Mouse (Mus musculus): ENCODE measurements around the gene Gm30302. TPM values are rescaled to one million over a fixed set of nuclear protein-coding genes. Genes with fewer than 3 reads are reported as not detected.
"Not testable (repeated sequence)": the region's sequence is repeated elsewhere in the genome, so short reads cannot be mapped to it uniquely, and the experiment has no call there.

Gene Gm30302
- polyA plus RNA-seq, 1 experiment from 2014 or later, result not detected

GRCm38 (mm10) chr13:49825300-49825699 is 26.5 kb upstream of the Gm30302 start:
- Histone ChIP-seq H3K27ac (ENCODE audit: low read length) (no peak overlapping the region), H3K4me3 (ENCODE audit: low read depth, low read length) (no peak overlapping the region), H3K9ac (replicated peaks; ENCODE audit: low read depth) (no peak overlapping the region), H3K4me1 (ENCODE audit: insufficient read depth, low read depth, low read length) (no peaks in the 10 kb centered on the region), H3K27me3 (replicated peaks; ENCODE audit: insufficient read depth, low read length) (no peaks in the 10 kb centered on the region), H3K36me3 (ENCODE audit: insufficient read depth, low read length) (no peaks in the 10 kb centered on the region), H3K4me2 (replicated peaks; ENCODE audit: low read depth, low read length) (no peak overlapping the region), H3K9me3 (ENCODE audit: low read length) (no peaks in the 10 kb centered on the region)
- DNase-seq (ENCODE audit: low spot score) (no peak), ATAC-seq (no peak)
- TF ChIP-seq EP300 (IDR thresholded peaks at IDR 0.05), result no peak
- TF ChIP-seq CTCF (IDR thresholded peaks at IDR 0.05), result no peak
- WGBS, result 81% methylated on average over 4 of the region's 4 CpGs

GRCm38 (mm10) chr13:49814958-49815357 is 16.2 kb upstream of the Gm30302 start:
- TF ChIP-seq EP300 (IDR thresholded peaks at IDR 0.05), result no peak
- TF ChIP-seq CTCF (IDR thresholded peaks at IDR 0.05), result no peak
- Histone ChIP-seq H3K4me1 (ENCODE audit: insufficient read depth, low read depth, low read length) (no peaks in the 10 kb centered on the region), H3K36me3 (ENCODE audit: insufficient read depth, low read length) (no peaks in the 10 kb centered on the region), H3K4me3 (ENCODE audit: low read depth, low read length) (no peak overlapping the region), H3K9ac (replicated peaks; ENCODE audit: low read depth) (no peak overlapping the region), H3K27me3 (replicated peaks; ENCODE audit: insufficient read depth, low read length) (no peaks in the 10 kb centered on the region), H3K27ac (ENCODE audit: low read length) (no peak overlapping the region), H3K4me2 (replicated peaks; ENCODE audit: low read depth, low read length) (no peak overlapping the region), H3K9me3 (ENCODE audit: low read length) (no peaks in the 10 kb centered on the region)
- DNase-seq (ENCODE audit: low spot score), result no peak
- 76% methylated on average over 3 of the region's 3 CpGs for WGBS
- no peak for ATAC-seq

- no peak for ATAC-seq
- no peak for TF ChIP-seq EP300 (IDR thresholded peaks at IDR 0.05)
- no peak for TF ChIP-seq CTCF (IDR thresholded peaks at IDR 0.05)
- no peak overlapping the region for H3K9ac ChIP-seq (replicated peaks; ENCODE audit: low read depth)
These were observed 15.6 kb upstream of the Gm30302 start for GRCm38 (mm10) chr13:49814420-49814819.

GRCm38 (mm10) chr13:49807146-49807545 is 8.3 kb upstream of the Gm30302 start:
- TF ChIP-seq CTCF (IDR thresholded peaks at IDR 0.05) (no peak), EP300 (IDR thresholded peaks at IDR 0.05) (no peak)
- no peaks in the 10 kb centered on the region for H3K27me3 ChIP-seq (replicated peaks; ENCODE audit: insufficient read depth, low read length)
- 84% methylated on average over 1 of the region's 1 CpGs for WGBS
- no peak overlapping the region for H3K4me3 ChIP-seq (ENCODE audit: low read depth, low read length)
- no peaks in the 10 kb centered on the region for H3K9me3 ChIP-seq (ENCODE audit: low read length)
- H3K4me1 ChIP-seq (ENCODE audit: insufficient read depth, low read depth, low read length), result no peaks in the 10 kb centered on the region
- no peak overlapping the region for H3K9ac ChIP-seq (replicated peaks; ENCODE audit: low read depth)
- no peak overlapping the region for H3K4me2 ChIP-seq (replicated peaks; ENCODE audit: low read depth, low read length)
- no peak overlapping the region for H3K27ac ChIP-seq (ENCODE audit: low read length)
- no peaks in the 10 kb centered on the region for H3K36me3 ChIP-seq (ENCODE audit: insufficient read depth, low read length)
- DNase-seq (ENCODE audit: low spot score) (no peak), ATAC-seq (no peak)

More at GRCm38 (mm10) chr13:49814420-49814819, 15.6 kb upstream of the Gm30302 start:
- H3K9me3 ChIP-seq (ENCODE audit: low read length), result no peaks in the 10 kb centered on the region
- H3K4me1 ChIP-seq (ENCODE audit: insufficient read depth, low read depth, low read length), result no peaks in the 10 kb centered on the region
- DNase-seq (ENCODE audit: low spot score), result no peak
- H3K36me3 ChIP-seq (ENCODE audit: insufficient read depth, low read length), result no peaks in the 10 kb centered on the region
- no peak overlapping the region for H3K4me2 ChIP-seq (replicated peaks; ENCODE audit: low read depth, low read length)
- no peak overlapping the region for H3K4me3 ChIP-seq (ENCODE audit: low read depth, low read length)
- WGBS, result 86% methylated on average over 4 of the region's 4 CpGs
- no peaks in the 10 kb centered on the region for H3K27me3 ChIP-seq (replicated peaks; ENCODE audit: insufficient read depth, low read length)
- no peak overlapping the region for H3K27ac ChIP-seq (ENCODE audit: low read length)

- Histone ChIP-seq H3K4me3 (ENCODE audit: low read depth, low read length) (no peak overlapping the region), H3K4me2 (replicated peaks; ENCODE audit: low read depth, low read length) (no peak overlapping the region), H3K9ac (replicated peaks; ENCODE audit: low read depth) (no peak overlapping the region), H3K36me3 (ENCODE audit: insufficient read depth, low read length) (no peaks in the 10 kb centered on the region), H3K27ac (ENCODE audit: low read length) (no peak overlapping the region), H3K27me3 (replicated peaks; ENCODE audit: insufficient read depth, low read length) (no peaks in the 10 kb centered on the region), H3K9me3 (ENCODE audit: low read length) (no peaks in the 10 kb centered on the region), H3K4me1 (ENCODE audit: insufficient read depth, low read depth, low read length) (no peaks in the 10 kb centered on the region)
- WGBS, result 39% methylated on average over 5 of the region's 5 CpGs
- DNase-seq (ENCODE audit: low spot score), result no peak
- TF ChIP-seq CTCF (IDR thresholded peaks at IDR 0.05) (no peak), EP300 (IDR thresholded peaks at IDR 0.05) (no peak)
- no peak for ATAC-seq
These were observed 10.0 kb downstream of the Gm30302 start for GRCm38 (mm10) chr13:49788563-49789393.

GRCm38 (mm10) chr13:49783899-49784298 is 14.9 kb downstream of the Gm30302 start:
- H3K27ac ChIP-seq (ENCODE audit: low read length), result no peak overlapping the region
- no peak for DNase-seq (ENCODE audit: low spot score)
- TF ChIP-seq EP300 (IDR thresholded peaks at IDR 0.05), result no peak
- TF ChIP-seq CTCF (IDR thresholded peaks at IDR 0.05), result no peak
- H3K27me3 ChIP-seq (replicated peaks; ENCODE audit: insufficient read depth, low read length), result no peaks in the 10 kb centered on the region
- no peaks in the 10 kb centered on the region for H3K4me1 ChIP-seq (ENCODE audit: insufficient read depth, low read depth, low read length)
- H3K9ac ChIP-seq (replicated peaks; ENCODE audit: low read depth), result no peak overlapping the region
- no peak for ATAC-seq
- WGBS, result 68% methylated on average over 3 of the region's 3 CpGs
- no peaks in the 10 kb centered on the region for H3K36me3 ChIP-seq (ENCODE audit: insufficient read depth, low read length)
- no peak overlapping the region for H3K4me2 ChIP-seq (replicated peaks; ENCODE audit: low read depth, low read length)
- no peak overlapping the region for H3K4me3 ChIP-seq (ENCODE audit: low read depth, low read length)
- H3K9me3 ChIP-seq (ENCODE audit: low read length), result no peaks in the 10 kb centered on the region

GRCm38 (mm10) chr13:49771536-49771935 is 27.3 kb downstream of the Gm30302 start:
- H3K9me3 ChIP-seq (ENCODE audit: low read length); H3K36me3 ChIP-seq (ENCODE audit: insufficient read depth, low read length); H3K4me1 ChIP-seq (ENCODE audit: insufficient read depth, low read depth, low read length); H3K27me3 ChIP-seq (replicated peaks; ENCODE audit: insufficient read depth, low read length); H3K4me3 ChIP-seq (ENCODE audit: low read depth, low read length); H3K4me2 ChIP-seq (replicated peaks; ENCODE audit: low read depth, low read length); H3K9ac ChIP-seq (replicated peaks; ENCODE audit: low read depth); H3K27ac ChIP-seq (ENCODE audit: low read length); ATAC-seq; DNase-seq (ENCODE audit: low spot score): not testable (repeated sequence)

Data from lung, postnatal 0 days (tissue).